Mouse (Mus musculus) B cell, adult (primary cell): ENCODE measurements around the gene Bag6. TPM values are rescaled to one million over a fixed set of nuclear protein-coding genes. Genes with fewer than 3 reads are reported as not detected.

Source experiments
- total RNA-seq: library from RNA; stranded (reverse); gene quantifications from 4 replicates; pipeline ENCODE4 v1.2.4, GENCODE M21; 2023; ENCODE audit not compliant: inconsistent age

Gene Bag6
- total RNA-seq, 1 experiment from 2014 or later = 453 TPM

Other genes with a start within 250 kb of the Bag6 start
- 1.8 to 3.4 TPM (median 2.8 TPM) in 4 replicates for gene C2, start 236.9 kb upstream of the Bag6 start, total RNA-seq
- gene Ehmt2, start 236.7 kb upstream of the Bag6 start, total RNA-seq = 152 to 164 TPM (median 157 TPM) in 4 replicates
- gene Slc44a4, start 220.7 kb upstream of the Bag6 start, total RNA-seq = not detected in 4 replicates
- gene Neu1, start 203.9 kb upstream of the Bag6 start, total RNA-seq = 94.9 to 102 TPM (median 98.6 TPM) in 4 replicates
- gene Hspa1b, start 175.9 kb upstream of the Bag6 start, total RNA-seq = 17.8 to 62.2 TPM (median 28.7 TPM) in 4 replicates
- not detected in 4 replicates for gene Gm20481, start 165.3 kb upstream of the Bag6 start, total RNA-seq
- 10.4 to 29.3 TPM (median 20.1 TPM) in 4 replicates for gene Hspa1a, start 163.0 kb upstream of the Bag6 start, total RNA-seq
- 0.21 to 0.38 TPM in 2 of 4 replicates, not detected in the others for gene Hspa1l, start 162.5 kb upstream of the Bag6 start, total RNA-seq
- 30.0 to 37.2 TPM (median 32.0 TPM) in 4 replicates for gene Lsm2, start 153.3 kb upstream of the Bag6 start, total RNA-seq
- 269 to 300 TPM (median 290 TPM) in 4 replicates for gene Vars, start 134.2 kb upstream of the Bag6 start, total RNA-seq
- 0.16 to 0.54 TPM (median 0.25 TPM) in 4 replicates for gene Vwa7, start 118.6 kb upstream of the Bag6 start, total RNA-seq
- gene Sapcd1, start 107.2 kb upstream of the Bag6 start, total RNA-seq = 3.4 to 6.4 TPM (median 4.6 TPM) in 4 replicates
- 6.1 to 10.5 TPM (median 9.2 TPM) in 4 replicates for gene Msh5, start 88.4 kb upstream of the Bag6 start, total RNA-seq
- gene Clic1, start 85.2 kb upstream of the Bag6 start, total RNA-seq = 196 to 218 TPM (median 210 TPM) in 4 replicates
- 2.6 to 4.8 TPM (median 4.2 TPM) in 4 replicates for gene Ddah2, start 76.1 kb upstream of the Bag6 start, total RNA-seq
- not detected in 4 replicates for gene Ly6g6c, start 69.8 kb upstream of the Bag6 start, total RNA-seq
- 0.45 TPM in 1 of 4 replicates, not detected in the others for gene Mpig6b, start 69.0 kb upstream of the Bag6 start, total RNA-seq
- gene Ly6g6e, start 58.3 kb upstream of the Bag6 start, total RNA-seq = not detected in 4 replicates
- not detected in 4 replicates for gene Ly6g6d, start 57.1 kb upstream of the Bag6 start, total RNA-seq
- not detected in 4 replicates for gene Ly6g6f, start 49.6 kb upstream of the Bag6 start, total RNA-seq
- gene Abhd16a, start 45.9 kb upstream of the Bag6 start, total RNA-seq = 76.3 to 80.8 TPM (median 77.2 TPM) in 4 replicates
- not detected in 4 replicates for gene Ly6g5c, start 26.9 kb upstream of the Bag6 start, total RNA-seq
- 0.93 to 1.6 TPM (median 1.2 TPM) in 4 replicates for gene Ly6g5b, start 19.8 kb upstream of the Bag6 start, total RNA-seq
- 24.7 to 31.8 TPM (median 30.3 TPM) in 4 replicates for gene Gpank1, start 13.7 kb upstream of the Bag6 start, total RNA-seq
- 121 to 143 TPM (median 135 TPM) in 4 replicates for gene Csnk2b, start 13.1 kb upstream of the Bag6 start, total RNA-seq
- 10.6 to 19.4 TPM (median 13.7 TPM) in 4 replicates for gene D17H6S53E, start 8.8 kb upstream of the Bag6 start, total RNA-seq
- 0.51 to 2.8 TPM (median 0.69 TPM) in 3 of 4 replicates, not detected in the other for gene Apom, start 3.1 kb upstream of the Bag6 start, total RNA-seq
- gene Prrc2a, start 29.7 kb downstream of the Bag6 start, total RNA-seq = 328 to 347 TPM (median 341 TPM) in 4 replicates
- 4.4 to 9.9 TPM (median 8.0 TPM) in 4 replicates for gene Aif1, start 40.9 kb downstream of the Bag6 start, total RNA-seq
- 38.1 to 43.3 TPM (median 40.2 TPM) in 4 replicates for gene Lst1, start 53.3 kb downstream of the Bag6 start, total RNA-seq
- 564 to 668 TPM (median 599 TPM) in 4 replicates for gene Ltb, start 59.3 kb downstream of the Bag6 start, total RNA-seq
- gene Tnf, start 66.8 kb downstream of the Bag6 start, total RNA-seq = 9.9 to 12.7 TPM (median 11.2 TPM) in 4 replicates
- gene Lta, start 70.2 kb downstream of the Bag6 start, total RNA-seq = 31.8 to 44.1 TPM (median 36.1 TPM) in 4 replicates
- not detected in 4 replicates for gene Gm16181, start 85.7 kb downstream of the Bag6 start, total RNA-seq
- gene Atp6v1g2, start 98.5 kb downstream of the Bag6 start, total RNA-seq = 1.6 to 2.5 TPM (median 2.1 TPM) in 4 replicates
- gene Nfkbil1, start 100.6 kb downstream of the Bag6 start, total RNA-seq = 13.3 to 15.9 TPM (median 13.7 TPM) in 4 replicates
- gene Ddx39b, start 106.6 kb downstream of the Bag6 start, total RNA-seq = 432 to 470 TPM (median 447 TPM) in 4 replicates
- gene H2-D1, start 127.6 kb downstream of the Bag6 start, total RNA-seq = 1,753 to 1,919 TPM (median 1,880 TPM) in 4 replicates
- 11.8 to 16.3 TPM (median 15.1 TPM) in 4 replicates for gene H2-Q1, start 185.2 kb downstream of the Bag6 start, total RNA-seq
- 6.7 to 12.2 TPM (median 10.3 TPM) in 4 replicates for gene H2-Q2, start 207.1 kb downstream of the Bag6 start, total RNA-seq
- gene H2-Q4, start 244.4 kb downstream of the Bag6 start, total RNA-seq = 342 to 364 TPM (median 361 TPM) in 4 replicates